Mouse (Mus musculus) erythroblast, embryonic 14.5 days (primary cell): ENCODE measurements around the gene Exo5.

Experiments used
- GATA1 ChIP-seq: IDR thresholded peaks from 2 replicates; pipeline ENCODE4 v1.6.1; 2012; ENCODE audit warnings: low read length, inconsistent platforms, mixed read lengths
- TAL1 ChIP-seq: IDR thresholded peaks from 3 replicates; pipeline ENCODE4 v1.6.1; 2012; ENCODE audit warnings: low read length, inconsistent platforms, mixed read lengths

DNA sequence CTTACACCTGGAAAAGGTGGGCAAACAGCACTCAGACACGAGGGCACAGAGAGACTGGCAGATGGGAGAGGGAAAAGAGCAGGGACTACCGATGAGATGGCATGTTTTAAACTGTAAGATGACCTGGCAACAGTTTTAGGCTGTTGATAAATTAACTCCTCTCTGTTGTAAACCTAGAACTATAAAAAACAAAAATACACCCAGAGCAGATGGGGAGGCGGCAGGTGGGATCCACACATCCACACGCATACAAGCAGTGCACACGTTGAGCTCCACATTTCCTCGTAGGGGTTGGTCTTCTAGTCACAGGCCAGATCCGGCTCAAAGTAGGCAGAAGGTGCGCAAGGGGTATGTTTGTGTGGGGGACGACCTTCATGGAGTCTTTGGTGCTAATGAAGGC, 43.7 kb upstream of the Exo5 start:
- TF ChIP-seq GATA1 (no peak), TAL1 (no peak)
